Mouse (Mus musculus) CH12.LX (cell line): ENCODE measurements around the gene Cic.

Experiments
- CTCF ChIP-seq, 2 experiments: IDR thresholded peaks in 1 of 2; conservative IDR thresholded peaks in 1 of 2; 2 replicates each; pipeline ENCODE4 v1.5.1; 2011 to 2012; ENCODE audit warnings: low read depth in 2 of 2, low read length in 2 of 2, improper control_type of control experiment in 1 of 2, inconsistent platforms in 1 of 2, mild to moderate bottlenecking in 1 of 2, moderate library complexity in 1 of 2
- EP300 ChIP-seq: IDR thresholded peaks from 2 replicates; pipeline ENCODE4 v1.6.1; 2011; ENCODE audit warnings: low read length, improper control_type of control experiment
- GABPA ChIP-seq: IDR thresholded peaks from 2 replicates; pipeline ENCODE4 v1.6.1; 2012; ENCODE audit warnings: low read depth, low read length, improper control_type of control experiment, inconsistent platforms; ENCODE audit not compliant: insufficient replicate concordance
- MAFK ChIP-seq: IDR thresholded peaks from 2 replicates; pipeline ENCODE4 v1.6.1; 2011; ENCODE audit warnings: low read length, improper control_type of control experiment; ENCODE audit not compliant: insufficient replicate concordance
- MAX ChIP-seq: IDR thresholded peaks from 2 replicates; pipeline ENCODE4 v1.6.1; 2011; ENCODE audit warnings: low read length, improper control_type of control experiment
- ZNF384 ChIP-seq: IDR thresholded peaks from 2 replicates; pipeline ENCODE4 v1.6.1; 2012; ENCODE audit warnings: low read depth, low read length, improper control_type of control experiment, inconsistent platforms

DNA sequence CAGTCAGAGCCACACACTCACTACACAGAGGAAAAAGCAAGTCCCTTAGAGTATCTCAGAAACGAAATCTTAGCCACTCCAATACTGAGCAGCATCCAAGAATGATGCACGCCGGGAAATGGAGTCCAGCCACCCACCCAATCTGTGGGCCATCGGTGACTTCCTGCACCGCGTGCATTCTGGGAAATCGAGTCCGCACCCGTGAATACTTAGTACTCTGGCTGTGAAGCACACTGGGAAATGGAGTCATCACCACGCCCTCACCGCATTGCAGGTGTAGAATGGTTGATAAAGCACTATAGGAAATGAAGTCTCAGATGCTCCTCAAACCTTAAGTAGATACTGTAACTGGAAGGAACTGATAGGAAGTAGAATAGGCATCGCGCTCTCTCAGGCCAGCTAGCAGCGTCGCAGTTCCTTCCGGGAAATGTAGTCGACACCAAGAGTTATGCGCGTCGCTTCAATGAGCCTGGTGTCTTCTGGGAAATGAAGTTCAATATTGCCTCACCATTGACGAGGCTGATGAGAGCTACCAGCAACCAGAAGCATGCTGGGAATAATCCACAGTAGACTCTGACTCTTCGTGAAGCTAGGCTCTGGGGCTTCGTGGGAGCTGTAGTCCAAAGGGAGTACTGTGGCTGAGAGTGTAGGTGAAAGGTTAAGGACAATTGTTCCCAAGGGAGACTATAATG lies 29.3 kb upstream of the Cic start:
- no peak for TF ChIP-seq ZNF384
- no peak for TF ChIP-seq CTCF (conservative IDR thresholded peaks at IDR 0.05 in 1 of 2, IDR thresholded peaks at IDR 0.05 in 1 of 2; ENCODE audit: low read depth in 2 of 2, low read length in 2 of 2)
- TF ChIP-seq MAX: peak; percentile 56; the same call in 1 of the 2 replicates
- TF ChIP-seq GABPA: 0 out of 2 replicates have a peak, but pooled peaks have one; percentile 34
- TF ChIP-seq MAFK: no peak
- no peak for TF ChIP-seq EP300
